Mouse (Mus musculus) R1 (cell line): ENCODE measurements at regions not wholly inside any gene's neighbourhood (a gene's known extent, or its start where the extent isn't known, plus 50 kb on each side); places are given as distances from the start of the nearest gene placed in this dataset.

Source experiments
- DNase-seq: peaks from one replicate; pipeline ENCODE4 v3.0.0-alpha.2; 2018; ENCODE audit warnings: low read depth, low spot score

GRCm38 (mm10) chr1:57269679-57270354 lies 107.6 kb upstream of the 1700066M21Rik start:
- DNase-seq: peak; percentile 69

- no peak for DNase-seq
Measured at GRCm38 (mm10) chr1:57272593-57272992, 104.8 kb upstream of the 1700066M21Rik start.

- DNase-seq: peak; percentile 88
Measured at GRCm38 (mm10) chr1:57281549-57281948, 95.9 kb upstream of the 1700066M21Rik start.

- DNase-seq: no peak
Measured at GRCm38 (mm10) chr1:57296186-57296585, 81.2 kb upstream of the 1700066M21Rik start.

- no peak for DNase-seq
Measured at GRCm38 (mm10) chr1:57298557-57298956, 78.9 kb upstream of the 1700066M21Rik start.

- peak; percentile 25 for DNase-seq
Measured at GRCm38 (mm10) chr1:57301260-57301979, 76.0 kb upstream of the 1700066M21Rik start.

GRCm38 (mm10) chr1:57301980-57302331 lies 75.5 kb upstream of the 1700066M21Rik start:
- no peak for DNase-seq

- no peak for DNase-seq
Measured at GRCm38 (mm10) chr1:57304757-57305156, 72.7 kb upstream of the 1700066M21Rik start.

GRCm38 (mm10) chr1:57322535-57322934 lies 54.9 kb upstream of the 1700066M21Rik start:
- DNase-seq: no peak

GRCm38 (mm10) chr1:57323118-57323517 lies 54.3 kb upstream of the 1700066M21Rik start:
- no peak for DNase-seq

GRCm38 (mm10) chr1:57325585-57326165 lies 51.7 kb upstream of the 1700066M21Rik start:
- no peak for DNase-seq
